Mouse (Mus musculus) heart, postnatal 0 days (tissue): ENCODE measurements around the gene Nrxn2. TPM values are rescaled to one million over a fixed set of nuclear protein-coding genes. Genes with fewer than 3 reads are reported as not detected.
A peak's percentile ranks its signal among the peaks of the same experiment; 100 is the strongest.

Experiments
- ATAC-seq: fragments of 200-750 bp; cut with Nextera tagmentation; 2 replicates; pipeline ENCODE4 v1.8.0; 2017; ENCODE audit warnings: low read depth, moderate number of reproducible peaks, moderate library complexity; ENCODE audit not compliant: insufficient read depth
- DNase-seq: peaks from one replicate; pipeline ENCODE4 v3.0.0-alpha.2; 2016; ENCODE audit warnings: low spot score
- H3K27ac ChIP-seq: fragments of 300-500 bp; sonication (generic); 2 replicates; pipeline ENCODE4 v1.5.1; 2014; ENCODE audit warnings: low read depth, mild to moderate bottlenecking
- H3K27me3 ChIP-seq: fragments of 300-500 bp; sonication (generic); 2 replicates; pipeline ENCODE4 v1.6.1; 2014; ENCODE audit warnings: low read length, mixed read lengths; ENCODE audit not compliant: control insufficient read depth, insufficient read depth
- H3K36me3 ChIP-seq: fragments of 300-500 bp; sonication (generic); replicated peaks from 2 replicates; pipeline ENCODE4 v1.6.1; 2014; ENCODE audit warnings: low read length, mixed read lengths; ENCODE audit not compliant: control insufficient read depth, insufficient read depth
- H3K4me1 ChIP-seq: fragments of 300-500 bp; sonication (generic); 2 replicates; pipeline ENCODE4 v1.6.1; 2014; ENCODE audit warnings: antibody characterized with exemption; ENCODE audit not compliant: control insufficient read depth, insufficient read depth
- H3K4me2 ChIP-seq: fragments of 300-500 bp; sonication (generic); 2 replicates; pipeline ENCODE4 v1.6.1; 2014; ENCODE audit warnings: low read depth, mild to moderate bottlenecking, low read length, moderate library complexity
- H3K4me3 ChIP-seq: fragments of 300-500 bp; sonication (generic); 2 replicates; pipeline ENCODE4 v1.5.1; 2014; ENCODE audit warnings: low read depth, low read length
- H3K9ac ChIP-seq: fragments of 300-500 bp; sonication (generic); replicated peaks from 2 replicates; pipeline ENCODE4 v1.6.1; 2014; ENCODE audit warnings: low read depth, low read length, mixed read lengths
- H3K9me3 ChIP-seq: fragments of 300-500 bp; sonication (generic); replicated peaks from 2 replicates; pipeline ENCODE4 v1.6.1; 2016; ENCODE audit warnings: low read length; ENCODE audit not compliant: control insufficient read depth
- CTCF ChIP-seq: IDR thresholded peaks from 2 replicates; pipeline ENCODE4 v1.5.1; 2016; ENCODE audit warnings: antibody characterized with exemption, control low read depth, low read depth
- EP300 ChIP-seq: IDR thresholded peaks from 2 replicates; pipeline ENCODE4 v1.6.1; 2016; ENCODE audit warnings: antibody characterized with exemption, low read depth
- WGBS: fragments of 180-500 bp; shearing (Covaris S2); extraction: QIAGEN DNeasy Blood & Tissue Kit; methylation state at CpG from one replicate; pipeline ENCODE4 v1.1.7; 2014; 5-methylcytosine and 5-hydroxymethylcytosine counted together
- polyA plus RNA-seq: library from polyadenylated mRNA; unstranded; fragments of >200 nt; fragmentation: Nextera tagmentation; extraction: Ambion mirVana; gene quantifications from 2 replicates; pipeline ENCODE4 v1.2.1, GENCODE M21; 2015
- total RNA-seq: library from RNA; depleted of rRNA; stranded (reverse); fragments of >200 nt; gene quantifications from 2 replicates; pipeline ENCODE4 v1.2.3, GENCODE M21; 2014; ENCODE audit warnings: low replicate concordance

The Nrxn2 gene
- total and polyA plus RNA-seq, 2 experiments from 2014 or later, result 0.68 TPM; not detected in 1

DNA sequence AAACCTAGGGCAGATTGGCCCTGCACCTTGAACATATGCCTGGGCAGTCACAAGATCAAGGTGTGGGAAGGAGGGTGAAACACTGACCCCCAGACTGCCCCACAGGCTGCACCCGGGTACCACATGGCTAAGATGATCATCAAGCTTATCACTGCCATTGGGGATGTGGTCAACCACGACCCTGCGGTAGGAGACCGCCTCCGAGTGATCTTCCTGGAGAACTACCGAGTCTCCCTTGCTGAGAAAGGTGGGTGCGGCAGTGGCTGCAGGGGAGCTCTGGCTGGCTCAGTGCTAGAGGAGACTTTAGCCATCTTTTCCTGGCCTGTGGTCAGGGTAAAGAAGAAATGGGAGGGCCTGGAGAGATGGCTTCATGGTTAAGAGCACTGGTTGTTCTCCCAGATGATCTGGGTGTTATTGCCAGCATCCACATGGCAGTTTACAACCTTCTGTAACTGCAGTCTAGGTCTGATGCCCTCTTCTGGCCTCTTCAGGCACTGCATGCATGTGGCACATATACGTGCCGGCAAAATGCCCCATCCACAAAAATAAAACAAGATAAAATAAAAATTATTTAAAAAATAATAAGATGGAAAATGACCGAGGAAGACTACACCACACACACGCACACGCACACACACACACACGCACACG lies 25.7 kb upstream of the Nrxn2 start:
- H3K4me3 ChIP-seq, result no peak overlapping the region
- no peaks in the 10 kb centered on the region for H3K9me3 ChIP-seq
- H3K27me3 ChIP-seq, result no peaks in the 10 kb centered on the region
- no peak overlapping the region for H3K27ac ChIP-seq
- no peak for DNase-seq
- ATAC-seq, result no peak
- WGBS, result 92% methylated on average over 14 of the region's 14 CpGs
- TF ChIP-seq EP300, result no peak
- TF ChIP-seq CTCF, result peak; percentile 40
- H3K4me2 ChIP-seq, result no peak overlapping the region
- H3K9ac ChIP-seq, result no peak overlapping the region
- peaks cover 69% of the 10 kb centered on the region for H3K36me3 ChIP-seq
- H3K4me1 ChIP-seq, result no peaks in the 10 kb centered on the region

DNA sequence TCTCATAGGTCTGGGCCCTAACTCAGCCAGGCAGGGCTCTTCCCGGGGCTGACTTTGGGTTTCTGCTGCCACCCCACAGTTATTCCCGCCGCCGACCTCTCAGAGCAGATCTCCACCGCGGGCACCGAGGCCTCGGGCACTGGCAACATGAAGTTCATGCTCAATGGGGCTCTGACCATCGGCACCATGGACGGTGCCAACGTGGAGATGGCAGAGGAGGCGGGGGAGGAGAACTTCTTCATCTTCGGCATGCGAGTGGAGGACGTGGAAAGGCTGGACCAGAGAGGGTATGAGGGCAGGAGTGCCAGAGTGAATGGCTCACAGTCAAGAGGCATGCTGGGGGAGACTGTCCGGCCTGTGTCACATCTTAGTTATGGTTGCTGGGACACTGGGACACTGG lies 24.9 kb upstream of the Nrxn2 start:
- Histone ChIP-seq H3K4me1 (peaks cover 6% of the 10 kb centered on the region; the same call in 1 of the 2 replicates), H3K4me3 (no peak overlapping the region), H3K27ac (no peak overlapping the region), H3K4me2 (no peak overlapping the region), H3K36me3 (peaks cover 65% of the 10 kb centered on the region), H3K9ac (no peak overlapping the region), H3K9me3 (no peaks in the 10 kb centered on the region), H3K27me3 (no peaks in the 10 kb centered on the region)
- 88% methylated on average over 16 of the region's 16 CpGs for WGBS
- no peak for ATAC-seq
- TF ChIP-seq CTCF (no peak), EP300 (no peak)
- no peak for DNase-seq

DNA sequence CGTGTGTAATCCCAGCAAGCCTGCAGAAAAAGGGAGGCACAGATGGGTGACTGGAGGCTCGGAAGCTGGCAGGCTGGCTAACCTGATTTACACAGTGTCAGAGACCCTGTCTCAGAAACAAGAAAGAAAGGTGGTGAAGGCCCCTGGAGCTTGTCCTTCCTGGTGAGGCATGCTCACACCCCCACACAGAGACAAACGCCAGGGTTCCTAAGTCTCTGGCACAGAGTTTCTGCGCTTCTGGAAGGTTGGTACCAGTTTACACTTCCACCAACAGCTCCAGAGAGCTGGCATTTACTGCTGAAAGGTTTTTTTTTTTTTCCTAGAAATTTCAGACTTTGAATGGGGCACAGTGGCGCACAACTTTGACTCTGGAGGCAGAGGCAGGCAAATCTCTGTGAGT lies 22.3 kb upstream of the Nrxn2 start:
- no peak overlapping the region for H3K4me3 ChIP-seq
- no peaks in the 10 kb centered on the region for H3K27me3 ChIP-seq
- WGBS, result 87% methylated on average over 5 of the region's 5 CpGs
- DNase-seq, result no peak
- no peak for ATAC-seq
- H3K4me1 ChIP-seq, result peaks cover 21% of the 10 kb centered on the region
- H3K27ac ChIP-seq, result no peak overlapping the region
- no peaks in the 10 kb centered on the region for H3K9me3 ChIP-seq
- peaks cover 40% of the 10 kb centered on the region for H3K36me3 ChIP-seq
- H3K4me2 ChIP-seq, result no peak overlapping the region
- TF ChIP-seq CTCF (no peak), EP300 (no peak)
- no peak overlapping the region for H3K9ac ChIP-seq

DNA sequence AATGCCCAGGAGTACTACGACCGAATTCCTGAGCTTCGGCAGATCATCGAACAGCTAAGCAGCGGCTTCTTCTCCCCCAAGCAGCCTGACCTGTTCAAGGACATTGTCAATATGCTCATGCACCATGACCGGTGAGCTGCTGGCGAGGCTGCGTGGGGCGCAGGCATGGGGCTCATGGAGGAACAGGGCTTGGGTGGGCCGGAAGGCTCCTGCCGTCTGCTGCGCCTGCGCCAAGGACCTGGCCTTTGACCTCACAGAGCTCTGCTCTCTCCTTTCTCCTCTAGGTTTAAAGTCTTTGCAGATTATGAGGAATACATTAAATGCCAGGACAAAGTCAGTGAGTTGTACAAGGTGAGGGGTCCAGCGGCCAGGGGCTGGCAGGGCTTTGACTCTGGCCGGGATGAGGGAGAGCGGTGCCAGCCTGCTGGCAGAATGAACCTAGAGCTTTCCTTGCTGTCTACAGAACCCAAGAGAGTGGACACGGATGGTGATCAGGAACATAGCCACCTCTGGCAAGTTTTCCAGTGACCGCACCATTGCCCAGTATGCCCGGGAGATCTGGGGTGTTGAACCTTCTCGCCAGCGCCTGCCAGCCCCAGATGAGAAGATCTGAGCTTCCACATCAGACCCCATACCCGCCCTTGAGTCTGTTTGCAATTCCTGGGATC lies 20.8 kb upstream of the Nrxn2 start:
- Histone ChIP-seq H3K9me3 (no peaks in the 10 kb centered on the region), H3K27ac (peak overlapping the region; percentile 52; the same call in 1 of the 2 replicates), H3K4me2 (peak overlapping the region; percentile 99; the same call in 1 of the 2 replicates), H3K9ac (no peak overlapping the region), H3K27me3 (no peaks in the 10 kb centered on the region), H3K4me3 (no peak overlapping the region), H3K36me3 (peaks cover 25% of the 10 kb centered on the region), H3K4me1 (peaks cover 26% of the 10 kb centered on the region)
- TF ChIP-seq CTCF (no peak), EP300 (no peak)
- 81% methylated on average over 22 of the region's 22 CpGs for WGBS
- DNase-seq (no peak), ATAC-seq (no peak)

DNA sequence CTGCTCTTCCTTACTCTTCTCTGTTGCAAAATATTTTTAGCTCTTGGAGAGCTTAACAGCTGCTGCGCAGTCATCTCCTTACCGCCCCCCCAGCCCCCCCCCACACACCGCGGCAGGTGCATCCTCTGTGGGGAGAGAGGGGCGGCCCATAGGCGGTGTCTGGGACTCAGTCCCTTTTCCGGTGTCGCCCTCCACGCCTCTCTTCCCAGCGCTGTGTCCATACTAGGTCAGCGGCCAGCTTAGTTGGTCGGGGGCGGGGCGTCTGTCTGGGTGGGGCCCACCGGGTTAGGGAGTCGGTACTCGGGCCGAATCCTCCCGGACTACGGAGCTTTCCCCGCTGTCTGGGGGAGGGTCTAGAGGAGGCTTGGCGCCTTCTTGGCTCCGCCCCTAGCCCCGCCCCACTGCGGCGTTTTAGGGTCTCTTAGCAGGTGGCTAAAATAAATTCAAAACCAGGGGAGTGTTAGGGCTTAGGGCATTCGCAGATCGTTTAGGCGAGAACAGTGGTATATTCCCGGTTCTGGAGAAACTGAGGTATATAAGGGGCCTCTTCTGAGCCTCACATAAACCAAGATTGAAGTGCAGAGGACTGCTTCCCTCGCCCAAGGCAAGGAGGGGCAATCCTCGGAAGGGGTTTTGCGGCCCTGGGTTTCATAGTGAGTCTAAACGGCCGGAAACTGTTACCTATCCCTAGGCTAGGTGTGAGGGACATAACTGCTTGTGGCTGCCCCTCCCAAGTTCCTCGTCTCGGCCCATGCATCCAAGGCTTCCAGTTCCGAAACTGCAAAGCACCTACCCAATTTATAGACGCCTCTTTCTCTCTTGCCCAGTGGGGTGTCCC lies 19.9 kb upstream of the Nrxn2 start:
- peak overlapping the region; percentile 71 for H3K4me3 ChIP-seq
- peaks cover 26% of the 10 kb centered on the region for H3K4me1 ChIP-seq
- peak; percentile 57 for ATAC-seq
- peak; percentile 46 for DNase-seq
- TF ChIP-seq CTCF, result no peak
- no peak for TF ChIP-seq EP300
- no peaks in the 10 kb centered on the region for H3K9me3 ChIP-seq
- under 1% methylated on average over 39 of the region's 39 CpGs for WGBS
- peaks cover 16% of the 10 kb centered on the region for H3K36me3 ChIP-seq
- H3K9ac ChIP-seq, result peak overlapping the region; percentile 73; the same call in 1 of the 2 replicates
- H3K4me2 ChIP-seq, result peak overlapping the region; percentile 99
- H3K27me3 ChIP-seq, result no peaks in the 10 kb centered on the region
- peak overlapping the region; percentile 61 for H3K27ac ChIP-seq
